Mouse (Mus musculus) brain, adult 2 months (tissue): ENCODE measurements around the gene Unc45b.
"Not testable (repeated sequence)": the region's sequence is repeated elsewhere in the genome, so short reads cannot be mapped to it uniquely, and the experiment has no call there.

Experiments
- DNase-seq: peaks from one replicate; pipeline ENCODE4 v3.0.0; 2011; ENCODE audit warnings: low read depth, low spot score

The Unc45b gene

DNA sequence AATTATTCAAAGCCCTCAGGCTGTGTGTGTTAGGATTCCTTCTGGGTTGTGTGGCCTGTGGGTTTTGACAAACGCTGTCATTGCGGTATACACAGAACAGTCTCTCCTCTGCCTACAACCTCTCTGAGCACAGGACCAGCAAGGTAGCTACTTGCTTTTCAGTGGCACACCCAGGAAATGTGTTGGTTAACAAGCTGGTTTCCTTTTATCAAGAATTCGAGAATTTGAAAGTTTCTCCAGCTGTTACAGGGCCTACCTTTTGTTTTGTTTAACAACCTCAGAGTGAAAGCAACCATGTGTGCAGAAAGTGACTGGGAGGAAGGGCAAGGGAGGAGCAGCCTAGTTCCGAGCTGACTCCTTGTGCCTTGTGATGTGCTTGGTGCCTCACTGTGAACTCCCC lies 37.1 kb downstream of the Unc45b start:
- no peak for DNase-seq

DNA sequence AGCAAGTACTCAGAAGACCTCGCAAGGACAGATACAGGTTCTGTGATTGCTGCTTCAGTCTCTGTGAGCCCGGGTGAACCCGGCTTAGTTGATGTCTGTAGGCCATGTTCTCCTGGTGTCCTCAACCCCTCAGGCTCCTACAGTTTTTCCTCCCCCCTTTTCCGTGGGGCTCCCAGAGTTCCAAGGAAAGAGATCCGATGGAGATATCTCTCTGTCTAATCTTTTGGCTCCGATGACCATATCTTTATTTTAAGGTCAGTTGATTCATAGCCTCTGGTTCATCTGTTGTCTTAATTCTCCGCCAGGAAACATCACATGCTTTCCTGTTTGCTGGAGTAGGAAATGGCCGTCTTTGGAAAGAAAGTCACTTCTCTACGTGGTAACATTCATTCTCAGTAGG lies 38.7 kb downstream of the Unc45b start:
- DNase-seq = no peak

DNA sequence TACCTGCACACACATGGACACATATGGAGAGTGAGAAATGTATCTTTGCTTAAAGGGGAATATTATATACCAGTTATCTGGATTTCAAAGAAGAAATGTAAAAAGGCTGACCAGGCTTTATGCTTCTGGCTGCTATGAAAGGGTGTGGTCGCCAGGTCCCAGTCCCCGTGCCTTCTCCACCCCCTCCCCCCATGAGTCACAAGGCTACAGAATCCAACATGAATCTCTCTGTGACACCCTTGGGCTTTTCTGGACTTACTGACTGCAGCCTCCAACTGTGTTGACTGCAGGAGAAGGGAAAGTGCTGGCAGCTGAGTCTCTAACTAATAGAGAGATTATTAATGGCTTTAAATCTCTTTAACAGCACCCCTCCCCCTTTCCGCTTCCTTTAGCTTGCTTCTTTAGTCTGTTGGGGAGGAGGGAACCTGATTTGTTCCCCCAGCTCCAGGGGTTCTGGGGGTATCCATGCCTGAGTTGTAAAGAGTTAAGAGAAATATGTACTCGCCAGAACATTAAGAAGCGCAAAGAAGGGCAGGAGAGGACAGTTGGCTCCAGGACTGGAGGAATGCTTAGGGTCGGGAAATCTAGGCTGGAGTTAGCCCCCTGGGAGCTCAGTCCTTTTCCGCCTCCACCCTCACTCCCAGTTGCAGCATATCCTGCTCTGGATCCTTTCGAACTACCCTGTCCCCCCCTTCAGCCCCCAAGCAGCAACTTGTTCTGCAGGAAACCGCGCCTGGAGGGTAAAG lies 40.6 kb downstream of the Unc45b start, which contains the start of gene Slfn5:
Slfn5 (plus strand) TSS at position 614 of the 746 bp plus-strand sequence.
- DNase-seq = no peak

DNA sequence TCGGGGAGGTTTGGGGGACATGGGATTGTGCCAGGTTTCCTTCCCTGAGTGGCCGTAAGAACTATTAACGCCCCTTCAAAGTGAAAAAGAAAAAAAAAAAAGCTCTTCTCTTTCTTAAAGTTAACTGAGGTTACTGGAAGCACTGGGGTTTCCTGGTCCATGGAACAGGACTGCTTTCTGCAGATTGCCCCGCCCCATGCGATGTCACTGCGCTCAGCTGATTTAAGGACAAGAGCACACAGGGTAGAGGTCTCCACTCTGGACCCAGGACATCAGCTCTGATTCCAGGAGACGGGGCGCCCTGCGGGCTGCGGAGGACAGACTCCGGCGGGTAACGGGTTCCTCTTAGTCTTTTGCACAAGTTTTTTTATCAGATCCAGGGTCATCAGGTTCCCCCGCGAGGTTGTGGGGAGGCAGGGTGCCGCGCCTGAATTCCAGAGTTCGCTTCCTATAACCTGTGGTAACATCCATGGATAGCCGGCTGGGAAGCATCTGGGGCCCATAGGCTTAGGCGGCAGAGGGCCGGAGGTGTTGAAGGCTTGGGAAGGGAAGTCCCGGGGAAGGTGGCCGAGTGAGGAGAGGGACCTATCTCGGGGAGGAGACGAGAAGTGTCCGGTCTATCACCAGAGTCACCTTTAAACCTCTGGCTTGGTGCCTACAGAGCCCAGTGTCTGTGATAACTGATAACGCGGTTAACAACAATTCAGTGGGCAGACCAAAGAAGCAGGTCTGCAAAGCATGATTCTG lies 41.7 kb downstream of the Unc45b start:
- no peak for DNase-seq

DNA sequence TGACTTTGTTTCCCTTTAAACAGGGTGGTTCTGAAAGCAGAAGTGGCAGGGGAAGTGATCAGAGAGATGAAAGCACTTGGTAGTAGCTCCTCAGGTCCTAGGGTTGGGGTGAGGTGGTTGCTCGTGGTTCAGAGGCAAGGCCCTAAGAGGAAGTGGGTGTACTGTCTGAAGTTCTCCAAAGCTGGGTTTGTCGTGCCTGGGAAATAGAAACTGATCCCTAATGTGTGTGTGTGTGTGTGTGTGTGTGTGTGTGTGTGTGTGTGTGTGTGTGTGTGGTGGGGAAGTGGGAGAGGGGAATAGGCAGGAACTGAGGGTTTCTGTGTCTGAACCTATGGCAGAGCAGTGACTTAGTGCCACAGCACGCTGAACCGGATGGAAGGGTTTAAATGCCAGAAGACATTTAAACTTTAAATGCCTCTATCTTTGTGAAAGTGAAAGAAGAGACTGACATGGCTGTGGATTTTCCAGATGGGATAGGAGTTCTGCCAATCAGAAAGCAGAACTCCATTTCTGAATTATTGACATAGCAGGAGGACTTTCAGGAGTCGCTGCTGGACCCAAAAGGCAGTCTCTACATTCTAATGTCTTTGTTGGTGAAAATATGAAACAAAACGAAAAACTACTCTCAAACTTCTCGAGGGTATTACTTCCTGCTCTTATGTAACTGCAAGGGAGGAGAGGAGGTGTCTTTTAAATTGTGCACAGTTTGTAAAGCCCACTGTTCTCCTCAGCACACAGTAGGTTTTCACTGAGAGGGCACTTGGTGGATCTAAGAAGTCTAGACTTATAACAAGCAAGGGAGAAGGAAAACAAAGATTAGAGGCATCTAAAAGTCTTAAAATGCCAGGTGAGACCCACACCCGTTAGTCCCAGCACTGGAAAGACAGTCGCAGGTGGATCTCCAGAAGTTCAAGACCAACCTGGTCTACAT lies 42.5 kb downstream of the Unc45b start:
- no peak for DNase-seq

DNA sequence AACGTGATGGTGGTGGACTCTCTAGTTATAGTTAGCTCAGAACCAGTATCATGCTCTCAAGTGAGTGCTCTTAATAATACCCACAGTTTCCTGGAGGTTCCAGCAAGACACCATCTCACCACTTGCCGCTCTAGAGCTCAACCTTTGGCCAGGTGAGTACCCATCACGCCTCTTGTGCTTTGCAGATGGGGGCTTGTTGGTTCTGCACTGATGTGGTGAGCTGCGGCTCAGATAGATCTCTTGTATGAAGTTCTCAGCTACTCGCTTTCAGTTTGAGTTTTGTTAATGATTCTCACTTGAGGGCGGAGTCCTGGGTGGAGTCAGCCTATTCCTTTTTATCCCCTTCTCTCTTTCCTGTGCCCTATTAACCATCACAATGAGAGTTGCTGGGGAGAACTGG lies 44.3 kb downstream of the Unc45b start:
- DNase-seq = no peak

DNA sequence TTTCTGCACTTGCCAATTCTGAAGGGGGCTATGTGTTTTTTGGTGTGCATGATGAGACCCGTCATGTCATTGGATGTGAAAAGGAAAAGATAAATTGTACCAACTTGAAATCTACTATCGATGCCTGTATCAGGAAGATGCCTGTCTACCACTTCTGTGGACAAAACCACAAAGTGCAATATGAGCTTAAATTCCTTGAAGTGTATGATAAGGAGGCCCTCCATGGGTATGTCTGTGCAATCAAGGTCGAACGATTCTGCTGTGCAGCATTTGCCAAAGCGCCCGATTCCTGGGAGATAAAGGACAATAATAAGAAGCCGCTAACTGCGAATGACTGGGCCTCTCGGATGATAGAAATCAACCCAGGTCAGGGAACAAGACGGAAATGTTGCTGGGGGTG lies 46.6 kb downstream of the Unc45b start:
- DNase-seq = no peak

DNA sequence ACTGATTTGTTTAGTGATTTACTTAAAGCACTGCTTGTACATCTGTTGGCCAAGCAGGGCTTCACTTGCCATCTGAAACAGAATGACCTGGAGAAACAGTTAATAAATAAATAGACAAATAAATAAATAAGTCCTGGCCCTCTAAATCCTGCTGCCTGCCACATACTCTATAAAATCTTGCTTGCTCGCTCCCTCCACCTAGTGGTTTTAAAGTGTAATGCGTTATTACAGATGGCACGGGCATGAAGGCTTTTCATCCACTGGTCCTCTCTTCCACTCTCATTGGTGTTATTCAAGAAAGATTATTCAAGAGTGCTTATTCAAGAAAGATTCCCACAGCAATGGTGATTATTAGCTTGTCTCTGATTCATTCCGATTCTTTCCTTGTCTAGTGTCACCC lies 49.3 kb downstream of the Unc45b start:
- peak; percentile 43 for DNase-seq

DNA sequence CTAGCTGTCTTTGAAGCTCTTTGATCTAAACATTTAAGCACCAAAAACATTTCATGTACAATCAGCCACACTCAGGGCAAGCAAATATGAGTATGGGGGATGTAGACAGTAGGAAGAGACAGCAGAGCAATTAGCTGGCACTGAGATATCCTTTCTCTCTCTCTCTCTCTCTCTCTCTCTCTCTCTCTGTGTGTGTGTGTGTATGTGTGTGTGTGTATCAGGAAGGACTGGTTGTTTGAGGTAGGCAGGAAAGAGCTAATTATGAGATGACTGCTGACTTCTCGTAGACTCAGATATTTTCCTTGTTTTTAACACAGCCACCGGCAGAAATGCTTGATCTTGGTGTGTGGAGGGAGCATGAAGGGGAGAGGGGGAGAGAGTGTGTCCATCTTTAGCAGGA lies 51.4 kb downstream of the Unc45b start:
- no peak for DNase-seq

DNA sequence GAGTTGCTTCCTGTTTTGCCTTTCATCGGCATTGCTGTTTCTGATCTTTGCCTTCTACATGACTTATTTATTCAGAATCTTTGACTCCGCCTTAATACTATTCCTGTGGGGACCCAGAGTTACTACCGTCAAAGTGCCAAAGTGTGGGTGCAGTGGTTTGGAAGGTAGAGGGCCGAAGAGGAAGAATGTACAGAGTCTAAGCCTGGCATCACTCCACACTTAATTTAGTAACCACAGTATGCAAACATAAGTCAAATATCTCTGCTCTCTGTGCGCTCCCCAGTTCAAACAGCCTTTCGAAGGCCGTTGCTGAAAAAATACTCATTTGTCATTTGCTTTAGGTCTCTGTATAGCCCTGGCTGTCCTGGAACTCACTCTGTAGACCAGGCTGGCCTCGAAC lies 51.9 kb downstream of the Unc45b start:
- DNase-seq = no peak

DNA sequence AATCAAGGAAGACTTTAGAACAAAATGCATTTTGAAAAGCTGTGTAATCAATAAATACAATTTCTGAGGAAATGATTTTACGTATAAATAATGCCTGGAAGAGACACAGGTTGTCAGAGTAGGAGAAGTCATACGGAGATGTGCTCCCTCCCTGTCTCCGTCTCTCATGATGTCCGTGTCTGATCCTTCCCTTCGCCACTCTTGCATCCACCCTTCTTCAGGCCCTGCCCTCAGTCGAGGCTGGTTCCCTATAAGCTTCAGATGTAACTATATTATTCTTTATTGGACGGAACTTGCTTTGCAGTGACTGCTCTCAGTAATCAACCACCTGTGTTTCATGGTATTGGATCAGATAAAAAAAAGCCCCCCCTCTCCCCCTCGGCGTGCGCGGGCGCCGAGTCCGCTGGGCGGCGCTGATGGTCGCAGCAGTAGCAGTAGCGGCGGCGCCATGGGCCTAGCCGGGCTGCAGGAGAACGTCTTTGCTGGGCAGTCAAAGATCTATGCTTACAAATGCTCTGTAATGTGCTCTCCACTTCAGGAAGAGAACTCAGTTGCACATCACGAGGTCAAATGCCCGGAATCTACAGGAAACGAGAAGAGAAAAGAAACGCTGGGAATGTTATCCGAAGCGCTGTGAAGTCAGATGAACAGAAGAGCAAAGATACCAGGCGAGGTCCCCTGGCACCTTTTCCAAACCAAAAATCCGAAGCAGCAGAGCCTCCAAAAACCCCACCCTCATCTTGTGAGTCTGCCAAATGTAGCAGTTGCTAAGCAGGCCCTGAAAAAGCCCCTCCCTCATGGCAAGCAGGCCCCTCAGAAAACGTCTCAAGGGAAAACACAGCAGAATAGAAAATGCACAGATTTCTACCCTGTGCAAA lies 60.6 kb downstream of the Unc45b start:
- peak; percentile 73 for DNase-seq

DNA sequence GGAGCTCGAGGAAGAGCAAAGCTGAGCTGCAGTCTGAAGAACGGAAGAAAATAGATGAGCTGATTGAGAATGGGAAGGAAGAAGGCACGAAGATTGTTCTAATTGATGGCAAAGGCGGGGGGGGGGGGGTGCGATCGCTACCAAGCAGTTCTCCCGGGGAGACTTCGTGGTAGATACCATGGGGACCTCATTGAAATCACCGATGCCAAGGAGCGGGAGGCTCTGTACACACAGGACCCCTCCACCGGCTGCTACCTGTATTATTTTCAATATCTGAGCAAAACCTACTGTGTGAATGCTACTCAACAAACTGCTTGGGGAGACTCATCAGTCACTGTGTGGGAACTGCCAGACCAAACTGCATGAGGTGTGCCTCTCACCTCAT lies 61.2 kb downstream of the Unc45b start:
- no peak for DNase-seq

DNA sequence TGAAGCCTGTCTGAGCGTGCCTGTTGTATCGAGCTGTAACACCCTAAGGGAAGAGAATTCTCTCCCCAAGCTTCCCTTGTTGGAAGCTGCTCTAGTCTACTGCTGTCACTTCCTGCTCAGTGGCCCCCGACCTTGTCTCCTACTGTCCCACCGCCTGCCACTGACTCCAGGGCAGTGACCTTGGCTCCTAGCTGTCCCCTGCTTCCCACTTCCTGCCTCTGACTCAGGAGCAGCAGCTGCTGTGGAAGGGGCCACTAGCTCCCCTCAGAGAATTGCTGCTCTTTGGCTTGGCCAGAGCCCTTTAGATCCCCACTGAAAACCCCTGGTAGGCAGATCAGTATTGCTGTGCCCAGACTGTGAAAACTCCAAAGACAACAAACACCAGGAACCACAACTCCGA lies 63.6 kb downstream of the Unc45b start:
- DNase-seq = no peak

DNA sequence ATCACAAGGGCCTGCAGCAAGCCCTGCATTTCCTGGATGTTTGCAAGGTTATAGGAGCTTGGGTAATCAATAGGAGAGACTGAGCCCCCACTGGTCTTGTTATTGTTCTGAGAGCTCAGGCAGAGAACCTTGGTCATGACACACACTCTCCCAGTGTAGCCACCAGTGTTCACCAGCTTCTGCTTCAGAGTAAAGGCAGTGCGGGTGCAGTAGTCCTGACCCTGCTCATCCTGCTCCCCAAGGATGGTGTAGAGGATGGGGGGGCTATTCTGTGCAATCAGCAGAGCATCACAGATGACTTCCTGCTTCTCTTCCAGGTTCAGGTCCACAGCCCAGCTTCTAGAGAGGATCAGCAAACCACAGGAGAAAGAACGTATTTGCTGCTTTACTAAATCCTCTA lies 72.1 kb downstream of the Unc45b start:
- DNase-seq = not testable (repeated sequence)

DNA sequence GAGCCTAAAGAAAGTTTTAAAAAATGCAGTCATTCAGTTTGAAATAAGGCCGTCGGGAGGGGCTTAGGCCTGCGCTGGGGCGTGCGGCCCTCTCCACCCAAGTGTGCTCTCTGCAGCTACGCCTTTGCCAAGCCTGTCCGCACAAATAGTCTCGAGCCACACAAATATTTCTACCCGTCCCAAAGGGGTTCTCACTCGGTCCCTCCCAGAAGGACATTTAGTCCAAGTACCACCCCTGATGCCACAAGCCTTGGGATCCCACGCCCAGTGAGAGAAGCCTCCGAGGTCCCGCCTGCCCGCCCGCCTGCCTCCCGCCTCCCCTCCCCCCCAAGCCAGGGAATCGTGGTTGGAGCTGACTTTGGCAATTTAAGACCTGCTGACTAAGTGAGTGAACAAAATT lies 72.8 kb downstream of the Unc45b start:
- DNase-seq = no peak

DNA sequence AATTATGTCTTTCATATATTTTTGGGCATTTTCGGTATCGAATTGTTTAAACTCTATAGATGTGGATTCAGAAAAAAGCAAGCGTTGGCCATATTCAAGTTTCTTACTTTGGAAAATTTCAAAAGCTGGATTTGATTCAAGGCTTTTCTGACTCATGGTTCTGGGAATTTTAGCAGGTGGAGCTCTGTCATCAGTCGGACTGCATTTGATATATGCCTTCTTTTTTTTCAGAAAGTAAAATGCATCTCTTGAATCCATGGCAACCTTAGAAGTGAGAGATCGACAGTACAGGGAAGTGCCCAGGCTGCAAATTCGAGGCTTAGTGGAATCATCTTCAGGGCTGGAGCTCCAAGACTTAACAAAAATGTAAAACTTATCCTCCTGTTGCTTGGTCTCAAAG lies 77.3 kb downstream of the Unc45b start:
- DNase-seq = peak; percentile 41

DNA sequence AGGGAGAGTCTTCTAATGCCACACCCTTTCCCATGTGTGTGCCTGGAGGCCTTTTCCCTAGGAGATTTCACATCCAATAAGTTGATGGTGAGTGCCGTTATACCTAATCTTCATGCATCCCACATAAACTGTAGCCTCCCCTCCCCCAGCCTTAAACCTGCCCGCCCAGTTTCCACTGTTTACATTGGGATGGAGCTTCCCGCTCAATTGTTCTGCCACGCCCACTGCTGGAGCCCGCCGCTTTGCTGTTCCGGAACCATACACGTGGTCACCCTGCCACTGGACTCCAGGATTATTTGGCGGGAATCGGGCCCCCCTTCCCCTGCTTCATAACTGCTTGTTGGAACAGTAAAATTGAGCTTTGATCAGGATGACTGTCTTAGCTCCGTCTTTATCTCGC lies 79.0 kb downstream of the Unc45b start:
- DNase-seq = no peak

DNA sequence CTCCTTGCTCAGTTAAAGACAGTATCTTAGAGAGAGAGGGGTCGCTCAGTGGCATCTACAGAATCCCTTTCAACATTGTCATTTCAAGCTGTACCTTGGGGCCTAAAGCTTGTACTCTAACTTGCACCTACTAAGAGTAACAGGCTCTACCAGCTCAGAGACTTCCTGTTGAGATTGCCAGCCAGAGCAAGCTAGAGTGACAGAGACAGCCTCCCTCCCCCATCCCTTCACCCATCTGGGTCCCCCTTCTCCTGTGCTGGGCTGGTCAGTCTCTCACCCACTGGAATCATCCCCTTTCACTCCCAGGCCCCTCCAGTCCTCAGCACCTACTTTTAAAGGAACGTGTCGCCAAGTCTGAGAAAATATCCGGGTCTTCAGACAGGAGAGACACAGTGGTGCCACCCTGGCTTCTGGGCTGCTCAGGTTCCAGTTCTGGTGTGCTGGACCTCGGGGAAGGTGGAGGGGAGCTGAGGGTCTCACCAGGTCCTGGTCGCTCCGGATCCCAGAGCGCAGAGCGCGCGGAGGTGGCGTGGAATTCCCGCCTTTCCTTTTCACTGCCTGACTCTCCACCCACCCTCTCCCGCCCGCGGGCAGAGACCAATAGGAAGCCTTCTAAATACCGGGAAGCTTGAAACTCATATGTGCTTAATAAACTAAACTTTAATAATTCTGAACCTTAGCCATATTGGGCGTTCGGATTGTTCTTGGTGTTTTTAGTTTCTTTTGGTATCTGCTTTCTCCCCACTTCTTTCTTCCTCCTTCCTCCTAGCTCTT lies 80.4 kb downstream of the Unc45b start:
- DNase-seq = not testable (repeated sequence)

DNA sequence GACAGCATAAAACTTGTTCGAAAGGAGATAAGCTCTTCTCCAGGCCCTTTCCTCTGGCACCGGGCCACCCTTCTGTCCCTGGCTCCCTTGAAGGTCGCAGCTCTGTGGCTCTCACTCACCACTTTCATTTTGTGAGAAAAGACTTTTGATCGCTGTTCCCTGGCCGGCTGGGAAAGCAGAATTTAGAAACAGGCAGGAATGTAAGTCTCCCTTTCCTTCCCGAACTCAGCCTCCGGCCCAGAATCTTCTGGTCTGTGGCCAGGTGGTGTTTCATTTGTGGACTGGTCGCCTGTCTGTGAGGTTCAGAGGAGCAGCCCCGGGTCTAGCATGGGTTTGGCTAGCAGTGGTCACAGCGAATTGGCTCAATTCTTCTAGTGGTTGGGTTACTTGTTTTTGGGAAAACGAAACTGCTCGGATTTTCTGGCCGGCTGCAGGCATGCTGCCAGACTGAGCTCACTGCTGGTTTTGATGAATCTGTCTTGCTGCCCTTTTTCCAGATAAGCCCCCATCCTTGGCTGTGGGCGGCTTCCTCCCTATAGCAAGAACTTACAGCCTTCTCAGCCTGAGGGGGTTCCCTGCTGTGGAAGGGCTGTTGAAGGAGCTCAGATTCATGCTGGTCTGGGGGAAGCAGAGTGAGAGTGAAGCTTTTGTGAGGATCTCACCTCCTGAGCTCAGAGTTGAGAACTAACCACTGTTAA lies 81.3 kb downstream of the Unc45b start, which contains the start of gene Slfn9:
Slfn9 (minus strand) TSS at position 362 of the 698 bp plus-strand sequence.
- peak; percentile 21 for DNase-seq
